Mouse (Mus musculus) erythroblast, embryonic 14.5 days (primary cell): Measurements from ENCODE around the gene Tbl3.

ENCODE experiments used
- GATA1 ChIP-seq: IDR thresholded peaks from 2 replicates; pipeline ENCODE4 v1.6.1; 2012; ENCODE audit warnings: low read length, inconsistent platforms, mixed read lengths
- TAL1 ChIP-seq: IDR thresholded peaks from 3 replicates; pipeline ENCODE4 v1.6.1; 2012; ENCODE audit warnings: low read length, inconsistent platforms, mixed read lengths

DNA sequence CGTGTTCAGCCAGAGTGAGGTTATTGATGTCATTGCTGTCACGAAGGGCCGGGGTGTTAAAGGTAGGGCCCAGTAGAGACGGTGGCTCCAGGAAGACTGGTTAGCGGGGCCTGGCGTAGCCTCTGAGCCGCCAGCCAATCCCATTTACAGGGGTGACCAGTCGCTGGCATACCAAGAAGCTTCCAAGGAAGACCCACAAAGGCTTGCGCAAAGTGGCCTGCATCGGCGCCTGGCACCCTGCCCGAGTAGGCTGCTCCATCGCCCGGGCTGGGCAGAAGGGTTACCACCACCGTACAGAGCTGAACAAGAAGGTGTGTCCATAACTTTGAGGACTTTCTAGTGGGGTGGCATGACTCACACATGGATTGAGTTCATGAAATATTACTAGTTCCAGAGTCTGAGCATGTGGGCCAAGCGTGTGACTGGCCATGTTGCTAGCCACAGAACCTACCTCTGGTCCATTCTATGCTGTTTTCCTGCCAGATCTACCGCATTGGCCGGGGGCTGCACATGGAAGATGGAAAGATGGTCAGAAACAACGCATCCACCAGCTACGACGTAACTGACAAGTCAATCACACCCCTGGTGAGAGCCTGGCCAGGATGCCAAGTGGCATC, 26.1 kb upstream of the Tbl3 start:
- no peak for TF ChIP-seq GATA1
- TF ChIP-seq TAL1, result no peak
